Mouse (Mus musculus) B cell, adult 2 months (primary cell): ENCODE results near the gene Vwce.

Source experiments
- DNase-seq, 2 experiments: peaks; one replicate each; pipeline ENCODE4 v3.0.0; 2022

Gene Vwce

GRCm38 (mm10) chr19:10692361-10692760 lies 58.3 kb downstream of the Vwce start:
- no peak for DNase-seq

- peak; percentile 19 to 20 for DNase-seq
Measured at GRCm38 (mm10) chr19:10693926-10694682, 60.1 kb downstream of the Vwce start.

DNA sequence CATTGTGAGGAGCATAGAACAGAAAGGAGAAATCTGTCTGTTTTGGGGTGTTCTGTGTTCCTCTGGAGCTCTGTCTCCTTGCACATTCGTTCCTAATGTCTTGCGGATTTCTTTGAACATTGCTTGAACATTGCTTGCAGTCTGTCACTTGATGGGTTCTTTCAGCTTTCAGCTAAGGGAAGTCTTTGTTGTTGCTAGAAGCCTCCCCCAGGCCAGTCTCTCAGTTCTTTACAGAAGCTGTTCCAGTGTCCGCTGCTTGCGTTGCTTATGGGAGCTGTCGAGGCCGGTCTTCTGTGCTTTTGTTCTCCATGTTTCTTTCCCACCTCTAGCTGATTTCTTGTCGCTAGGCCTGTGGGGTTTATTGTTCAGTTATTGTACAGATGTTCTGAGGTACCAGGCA lies 61.8 kb downstream of the Vwce start:
- DNase-seq, result no peak

DNA sequence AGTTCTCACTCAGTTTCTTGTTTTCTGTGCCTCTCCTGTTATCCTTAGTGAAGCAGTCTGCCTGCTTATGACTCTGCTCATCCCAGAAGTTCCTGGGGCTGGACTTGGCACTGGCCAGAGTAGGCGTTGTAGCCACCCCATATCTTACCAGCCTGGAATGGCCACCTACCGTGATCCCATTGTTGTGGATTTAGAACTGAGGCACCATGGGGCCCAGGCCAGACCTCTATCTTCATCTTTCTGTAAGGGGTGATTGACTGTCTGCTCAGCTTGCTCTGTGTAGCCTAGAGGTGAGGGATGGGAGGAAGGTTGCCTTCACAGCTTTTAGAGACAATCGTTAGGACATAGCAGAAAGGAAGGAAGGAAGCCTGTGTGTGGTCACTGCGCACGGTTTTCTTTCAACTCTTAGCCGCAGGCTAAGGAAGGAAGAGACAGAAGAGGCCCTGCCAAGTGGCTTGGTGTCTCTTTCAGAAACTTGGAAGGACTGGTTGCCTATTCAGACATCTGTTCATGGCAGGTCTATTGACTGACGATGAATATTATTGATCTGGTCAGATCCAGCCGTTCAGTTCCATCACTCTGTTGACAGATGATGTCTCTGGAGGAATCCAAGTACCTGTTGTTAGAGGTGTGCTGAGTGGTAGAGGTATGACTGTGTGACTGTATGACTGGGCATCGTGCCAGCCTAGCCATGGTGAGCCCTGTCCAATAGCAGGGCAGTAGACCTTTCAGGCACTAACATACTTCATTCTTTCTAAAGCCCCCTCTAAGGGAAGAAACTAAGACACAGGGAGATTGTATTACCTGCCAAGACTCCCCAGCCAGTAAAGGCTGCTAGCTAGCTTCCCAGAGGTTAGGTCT lies 64.3 kb downstream of the Vwce start:
- DNase-seq, result no peak

DNA sequence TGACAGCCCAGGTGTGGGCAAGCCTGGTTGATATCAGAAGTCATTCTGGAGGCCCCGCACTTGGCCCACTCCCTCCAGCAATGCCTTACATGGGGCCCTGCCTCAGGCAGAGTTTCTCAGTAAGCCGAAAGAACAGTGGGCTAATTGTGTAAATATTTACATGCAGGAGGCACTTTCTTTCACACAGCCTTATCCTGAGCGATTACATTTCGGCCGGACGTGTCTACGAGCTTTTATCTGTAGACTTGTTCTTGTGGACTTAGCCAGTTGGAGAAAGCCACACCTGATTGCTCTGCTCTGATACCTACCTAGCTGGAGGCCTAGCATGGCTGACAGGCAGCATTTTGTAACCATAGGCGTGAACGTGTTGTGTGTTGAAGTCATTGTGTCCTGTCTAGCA lies 65.8 kb downstream of the Vwce start:
- DNase-seq, result no peak

GRCm38 (mm10) chr19:10701013-10701726 lies 67.2 kb downstream of the Vwce start:
- DNase-seq, result no peak

- DNase-seq, result no peak
Measured at GRCm38 (mm10) chr19:10702125-10702524, 68.1 kb downstream of the Vwce start.

GRCm38 (mm10) chr19:10703470-10703869 lies 69.5 kb downstream of the Vwce start:
- DNase-seq, result no peak

DNA sequence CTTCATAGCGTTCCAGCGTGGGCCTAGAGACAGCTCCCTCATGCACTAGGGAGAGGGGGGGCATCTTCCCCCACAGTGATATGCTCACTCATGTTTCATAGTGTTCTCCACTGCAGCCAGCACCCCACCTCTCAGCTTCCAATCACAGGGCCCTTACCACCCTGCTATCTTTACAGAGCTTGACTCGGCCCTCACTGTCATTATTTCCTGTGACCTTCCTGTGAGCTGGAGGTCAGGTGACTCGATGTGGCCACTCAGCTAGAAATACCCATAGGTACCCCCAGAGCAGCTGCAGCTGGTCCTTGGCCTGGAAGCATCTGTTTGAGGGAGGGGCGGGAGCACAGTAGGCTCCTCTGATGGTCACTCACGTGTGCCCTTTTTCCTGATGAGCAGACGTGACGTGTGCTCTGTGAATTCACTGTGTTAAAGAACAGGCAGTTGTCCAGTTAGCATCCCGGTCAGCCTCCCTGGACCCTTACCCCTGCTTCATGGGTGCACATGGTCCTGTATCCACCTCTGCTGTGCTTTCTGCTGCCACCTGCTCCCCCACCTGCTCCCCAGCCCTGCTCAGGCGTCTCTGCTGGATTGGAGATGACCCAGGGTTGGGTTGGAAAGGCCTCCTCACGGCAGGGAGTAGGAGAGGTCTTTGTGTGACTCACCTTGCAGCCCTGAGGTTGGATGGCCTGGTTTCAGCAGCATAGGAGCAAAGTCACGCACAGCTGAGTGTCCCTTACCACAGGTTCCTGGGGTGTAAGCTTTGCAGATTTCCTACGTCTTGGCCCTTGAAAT lies 73.3 kb downstream of the Vwce start:
- no peak for DNase-seq

GRCm38 (mm10) chr19:10707881-10708280 lies 73.9 kb downstream of the Vwce start:
- no peak for DNase-seq

GRCm38 (mm10) chr19:10708900-10709299 lies 74.9 kb downstream of the Vwce start:
- DNase-seq, result no peak

- DNase-seq, result peak; percentile 86 to 87
Measured at GRCm38 (mm10) chr19:10709360-10710087, 75.5 kb downstream of the Vwce start.

DNA sequence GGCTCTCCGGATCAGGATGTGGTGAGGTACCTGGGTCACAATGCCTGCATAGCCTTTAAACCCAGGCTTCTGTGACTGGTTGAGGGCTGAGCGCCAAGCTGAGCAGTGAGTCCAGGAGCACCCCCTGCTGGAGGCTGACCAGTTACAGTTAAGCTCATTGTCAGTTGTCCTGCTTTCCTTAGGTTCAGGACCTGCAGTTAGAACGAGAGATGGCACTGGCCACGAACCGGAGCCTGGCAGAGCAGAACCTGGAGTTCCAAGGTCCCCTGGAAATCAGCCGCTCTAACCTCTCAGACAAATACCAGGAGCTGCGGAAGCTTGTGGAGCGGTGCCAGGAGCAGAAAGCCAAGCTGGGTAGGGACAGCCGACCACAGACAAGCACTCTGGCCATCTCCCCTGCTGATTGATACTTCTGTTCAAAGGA lies 76.1 kb downstream of the Vwce start:
- DNase-seq, result peak; percentile 39

DNA sequence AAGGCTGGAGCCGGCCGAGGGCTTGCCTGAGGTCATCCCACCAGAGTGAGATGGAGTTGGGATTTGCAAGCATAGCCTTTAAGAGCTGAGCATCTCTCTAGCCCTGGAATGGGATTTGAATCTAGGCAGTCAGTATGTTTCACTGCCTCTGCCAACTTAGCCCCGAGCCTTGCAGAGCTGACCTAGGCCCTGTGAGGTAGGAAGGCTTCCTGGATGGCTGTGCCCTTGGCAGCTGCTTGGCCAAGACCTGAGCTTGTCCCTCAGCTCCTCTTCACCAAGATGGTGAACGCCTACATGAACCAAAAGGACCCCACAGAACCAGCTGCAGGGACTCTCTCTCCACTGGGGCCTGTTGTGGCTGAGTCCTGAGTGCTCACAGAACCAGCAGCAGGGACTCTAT lies 76.7 kb downstream of the Vwce start:
- no peak for DNase-seq

- DNase-seq, result no peak
Measured at GRCm38 (mm10) chr19:10712194-10712593, 78.2 kb downstream of the Vwce start.

GRCm38 (mm10) chr19:10712646-10713045 lies 78.6 kb downstream of the Vwce start:
- no peak for DNase-seq

DNA sequence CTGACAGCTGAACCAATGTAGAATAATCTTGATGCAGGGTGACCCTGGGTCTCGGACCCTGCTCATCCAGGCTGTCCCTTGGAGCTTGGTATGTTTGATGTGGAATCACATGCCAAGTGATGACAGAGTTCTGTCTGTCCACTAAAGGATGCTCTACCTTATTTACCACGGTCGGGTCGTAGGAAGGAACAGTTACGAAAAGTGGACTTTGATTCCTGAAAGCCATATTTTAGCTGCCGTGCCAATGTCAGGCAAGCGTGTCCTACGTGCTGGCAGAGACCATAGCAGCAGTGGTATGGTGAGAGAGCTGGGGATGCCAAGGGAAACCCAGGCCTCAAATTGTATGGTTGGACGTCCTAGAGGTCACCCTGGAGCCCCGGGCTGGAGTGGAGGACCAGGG lies 79.5 kb downstream of the Vwce start:
- no peak for DNase-seq

DNA sequence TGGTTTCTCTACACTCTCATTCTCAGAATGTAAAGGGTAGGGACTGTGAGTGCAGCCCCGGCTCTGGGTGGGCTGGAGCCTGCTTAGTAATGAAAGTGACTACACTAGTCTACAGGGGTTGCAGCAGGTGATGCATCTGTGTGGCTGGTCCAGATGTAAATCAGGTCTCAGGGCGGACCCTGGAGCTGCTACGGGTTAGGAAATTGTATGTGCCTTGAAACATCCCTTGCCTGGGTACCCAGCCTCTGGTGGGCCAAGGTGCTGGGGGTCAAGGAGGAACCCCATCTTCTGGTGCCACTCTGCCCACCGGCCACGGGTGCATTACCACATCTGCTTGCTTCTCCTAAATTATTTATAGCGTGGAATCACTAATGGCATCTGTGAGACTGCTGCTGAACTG lies 80.2 kb downstream of the Vwce start:
- no peak for DNase-seq

DNA sequence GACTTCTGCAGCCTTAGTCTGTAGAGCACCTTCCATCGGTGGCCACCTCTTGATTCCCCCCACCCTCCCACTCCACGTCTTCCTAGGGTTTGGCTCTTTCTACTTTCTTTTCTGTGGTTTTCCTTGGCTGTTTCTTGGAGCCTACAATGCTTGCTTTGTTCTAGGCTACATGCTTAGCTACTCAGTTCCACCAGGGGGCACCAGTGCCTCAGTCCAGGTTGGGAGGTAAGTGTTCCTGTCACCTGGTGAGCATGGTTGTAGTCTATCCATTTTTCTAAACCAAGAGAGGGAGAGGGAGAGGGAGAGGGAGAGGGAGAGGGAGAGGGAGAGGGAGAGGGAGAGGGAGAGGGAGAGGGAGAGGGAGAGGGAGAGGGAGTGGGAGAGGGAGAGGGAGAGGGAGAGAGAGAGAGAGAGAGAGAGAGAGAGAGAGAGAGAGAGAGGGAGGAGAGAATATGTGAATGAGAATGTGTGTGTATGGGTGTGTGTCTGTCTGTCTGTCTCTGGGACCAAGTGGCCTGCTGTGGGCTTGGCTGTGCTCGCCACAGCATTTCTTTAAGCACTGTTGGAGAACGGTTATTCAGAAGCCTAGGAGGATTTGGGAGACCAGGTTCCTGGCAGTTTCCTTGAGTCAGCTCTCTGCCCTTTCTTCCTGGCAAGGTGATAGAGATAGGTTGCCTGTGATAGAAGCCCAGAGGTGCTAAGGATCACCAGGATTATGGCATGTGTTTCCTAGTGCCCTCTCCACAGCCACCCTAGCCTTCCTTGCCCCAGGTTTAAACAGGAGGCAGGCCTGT lies 80.9 kb downstream of the Vwce start:
- peak; percentile 85 to 87 for DNase-seq

GRCm38 (mm10) chr19:10715476-10715875 lies 81.5 kb downstream of the Vwce start:
- no peak for DNase-seq
